Mouse (Mus musculus) MEL (cell line): ENCODE measurements around the gene Gm17018. TPM values are rescaled to one million over a fixed set of nuclear protein-coding genes. Genes with fewer than 3 reads are reported as not detected.

Source experiments
- DNase-seq: peaks from one replicate; pipeline ENCODE4 v3.0.0; 2011; ENCODE audit warnings: low read depth, low spot score
- H3K27ac ChIP-seq: 2 replicates; pipeline ENCODE4 v1.5.1; 2012; ENCODE audit warnings: low read depth, mild to moderate bottlenecking, control low read depth, low read length, moderate library complexity; ENCODE audit not compliant: control insufficient read depth
- H3K27me3 ChIP-seq, 2 experiments: fragments of 150-350 bp in 1 of 2; sonication (generic) in 1 of 2; 2 replicates each; pipeline ENCODE4 v1.6.1; 2012; ENCODE audit warnings: low read length in 2 of 2, mild to moderate bottlenecking in 2 of 2, improper control_type of control experiment in 1 of 2, moderate library complexity in 1 of 2; ENCODE audit not compliant: insufficient read depth in 2 of 2, control insufficient read depth in 1 of 2
- H3K36me3 ChIP-seq, 2 experiments: 2 replicates each; pipeline ENCODE4 v1.6.1; 2012 to 2014; ENCODE audit warnings: low read length in 2 of 2, improper control_type of control experiment in 1 of 2, inconsistent platforms in 1 of 2, mild to moderate bottlenecking in 1 of 2; ENCODE audit not compliant: insufficient read depth in 2 of 2, control insufficient read depth in 1 of 2
- H3K4me1 ChIP-seq, 2 experiments: fragments of 150-350 bp in 1 of 2; sonication (generic) in 1 of 2; 2 replicates each; pipeline ENCODE4 v1.6.1; 2012; ENCODE audit warnings: low read length in 2 of 2, improper control_type of control experiment in 1 of 2, mild to moderate bottlenecking in 1 of 2; ENCODE audit not compliant: insufficient read depth in 2 of 2, control insufficient read depth in 1 of 2
- H3K4me3 ChIP-seq, 2 experiments: fragments of 150-350 bp in 1 of 2; sonication (generic) in 1 of 2; 2 replicates each; pipeline ENCODE4 v1.5.1; 2012; ENCODE audit warnings: low read depth in 2 of 2, low read length in 2 of 2, mild to moderate bottlenecking in 2 of 2, moderate library complexity in 2 of 2, control low read depth in 1 of 2, improper control_type of control experiment in 1 of 2; ENCODE audit not compliant: control insufficient read depth in 1 of 2, insufficient read depth in 1 of 2
- H3K79me2 ChIP-seq: 2 replicates; pipeline ENCODE4 v1.6.1; 2012; ENCODE audit warnings: mild to moderate bottlenecking, low read length, moderate library complexity; ENCODE audit not compliant: control insufficient read depth, poor library complexity, insufficient read depth
- H3K9ac ChIP-seq: 2 replicates; pipeline ENCODE4 v1.6.1; 2012; ENCODE audit warnings: low read depth, mild to moderate bottlenecking, control low read depth, low read length, moderate library complexity; ENCODE audit not compliant: control insufficient read depth, poor library complexity, severe bottlenecking
- H3K9me3 ChIP-seq: fragments of 150-350 bp; sonication (generic); replicated peaks from 2 replicates; pipeline ENCODE4 v1.6.1; 2012; ENCODE audit warnings: mild to moderate bottlenecking, low read length, improper control_type of control experiment, moderate library complexity; ENCODE audit not compliant: insufficient read depth
- CHD2 ChIP-seq: IDR thresholded peaks from 2 replicates; pipeline ENCODE4 v1.6.1; 2011; ENCODE audit warnings: low read length, improper control_type of control experiment
- GATA1 ChIP-seq: IDR thresholded peaks from 2 replicates; pipeline ENCODE4 v1.6.1; 2011; ENCODE audit warnings: low read depth, low read length, improper control_type of control experiment
- HCFC1 ChIP-seq: IDR thresholded peaks from 2 replicates; pipeline ENCODE4 v1.6.1; 2012; ENCODE audit warnings: low read depth, mild to moderate bottlenecking, inconsistent platforms, low read length, improper control_type of control experiment, moderate library complexity
- JUND ChIP-seq: IDR thresholded peaks from 2 replicates; pipeline ENCODE4 v1.6.1; 2011; ENCODE audit warnings: low read depth, mild to moderate bottlenecking, improper control_type of control experiment, low read length
- MAFK ChIP-seq: IDR thresholded peaks from 2 replicates; pipeline ENCODE4 v1.6.1; 2011; ENCODE audit warnings: low read depth, mild to moderate bottlenecking, low read length, improper control_type of control experiment, borderline replicate concordance
- MAZ ChIP-seq: IDR thresholded peaks from 2 replicates; pipeline ENCODE4 v1.6.1; 2012; ENCODE audit warnings: low read depth, mild to moderate bottlenecking, inconsistent platforms, low read length, improper control_type of control experiment
- NELFE ChIP-seq: IDR thresholded peaks from 2 replicates; pipeline ENCODE4 v1.6.1; 2011; ENCODE audit warnings: low read depth, low read length, improper control_type of control experiment
- NRF1 ChIP-seq: IDR thresholded peaks from 2 replicates; pipeline ENCODE4 v1.6.1; 2014; ENCODE audit warnings: low read depth, mild to moderate bottlenecking, inconsistent platforms, low read length, improper control_type of control experiment, moderate library complexity; ENCODE audit not compliant: poor library complexity, insufficient read depth, severe bottlenecking
- POLR2AphosphoS2 ChIP-seq: IDR thresholded peaks from 2 replicates; pipeline ENCODE4 v1.6.1; 2011; ENCODE audit warnings: low read length, improper control_type of control experiment
- POLR2AphosphoS5 ChIP-seq: IDR thresholded peaks from 2 replicates; pipeline ENCODE4 v1.6.1; 2012; ENCODE audit warnings: low read depth, borderline replicate concordance, mild to moderate bottlenecking, inconsistent platforms, low read length, moderate library complexity, mixed read lengths
- RAD21 ChIP-seq: IDR thresholded peaks from 2 replicates; pipeline ENCODE4 v1.6.1; 2011; ENCODE audit warnings: mild to moderate bottlenecking, low read depth, low read length, improper control_type of control experiment
- TCF12 ChIP-seq: IDR thresholded peaks from 2 replicates; pipeline ENCODE4 v1.6.1; 2014; ENCODE audit warnings: low read depth, mild to moderate bottlenecking, inconsistent platforms, low read length, improper control_type of control experiment, moderate library complexity
- UBTF ChIP-seq: IDR thresholded peaks from 2 replicates; pipeline ENCODE4 v1.6.1; 2012; ENCODE audit warnings: low read depth, mild to moderate bottlenecking, inconsistent platforms, low read length, improper control_type of control experiment, moderate library complexity, borderline replicate concordance; ENCODE audit not compliant: insufficient read depth
- USF1 ChIP-seq: IDR thresholded peaks from 2 replicates; pipeline ENCODE4 v1.6.1; 2014; ENCODE audit warnings: low read depth, mild to moderate bottlenecking, inconsistent platforms, low read length, improper control_type of control experiment, moderate library complexity
- ZKSCAN1 ChIP-seq: IDR thresholded peaks from 2 replicates; pipeline ENCODE4 v1.6.1; 2012; ENCODE audit warnings: low read depth, mild to moderate bottlenecking, inconsistent platforms, low read length, improper control_type of control experiment, moderate library complexity
- ZNF384 ChIP-seq: IDR thresholded peaks from 2 replicates; pipeline ENCODE4 v1.6.1; 2012; ENCODE audit warnings: low read depth, mild to moderate bottlenecking, inconsistent platforms, low read length, improper control_type of control experiment
- polyA plus RNA-seq, 2 experiments: library from polyadenylated mRNA; stranded (reverse) in 1 of 2; unstranded in 1 of 2; fragments of >175 nt in 1 of 2; fragments of >200 nt in 1 of 2; gene quantifications; 2 replicates each; pipeline versions ENCODE4 v1.2.1 to v1.2.4; 2012; ENCODE audit warnings: low replicate concordance in 2 of 2, low read depth in 1 of 2; ENCODE audit not compliant: insufficient read length in 2 of 2, insufficient read depth in 1 of 2, missing spikeins in 1 of 2
- total RNA-seq: library from RNA; depleted of rRNA; stranded (reverse); fragments of 300-350 nt; gene quantifications from 2 replicates; pipeline ENCODE4 v1.2.3, GENCODE M21; 2012

Gene Gm17018
- total and polyA plus RNA-seq, 3 experiments = 34.9 to 62.6 TPM; not detected in 1

- TF ChIP-seq UBTF (no peak), POLR2AphosphoS5 (no peak), USF1 (no peak), NRF1 (no peak), ZKSCAN1 (no peak), TCF12 (peak; percentile 72)
Observed at GRCm38 (mm10) chr19:45575632-45576001, 15.2 kb downstream of the Gm17018 start (continued).

GRCm38 (mm10) chr19:45577141-45577750, 16.8 kb downstream of the Gm17018 start:
- Histone ChIP-seq H3K9me3 (no peaks in the 10 kb centered on the region), H3K27ac (no peak overlapping the region), H3K36me3 (peaks cover 0 to 20% of the 10 kb centered on the region in 2 experiments; a peak in 2 of 4 replicates), H3K4me3 (no peak overlapping the region), H3K9ac (no peak overlapping the region), H3K27me3 (no peaks in the 10 kb centered on the region), H3K79me2 (no peaks in the 10 kb centered on the region), H3K4me1 (peaks cover 0 to 23% of the 10 kb centered on the region in 2 experiments)
- TF ChIP-seq RAD21 (no peak), MAZ (no peak), ZKSCAN1 (no peak), ZNF384 (no peak), CHD2 (no peak), POLR2AphosphoS2 (no peak), GATA1 (no peak)
- no peak for DNase-seq

- Histone ChIP-seq H3K27me3 (no peaks in the 10 kb centered on the region), H3K4me3 (no peak overlapping the region), H3K79me2 (no peaks in the 10 kb centered on the region), H3K9me3 (no peaks in the 10 kb centered on the region), H3K27ac (no peak overlapping the region), H3K4me1 (peaks cover 0 to 20% of the 10 kb centered on the region in 2 experiments), H3K36me3 (peaks cover 0 to 20% of the 10 kb centered on the region in 2 experiments; a peak in 3 of 4 replicates), H3K9ac (no peak overlapping the region)
- TF ChIP-seq ZNF384 (no peak), NRF1 (no peak), NELFE (no peak), RAD21 (no peak), MAFK (no peak), JUND (no peak), HCFC1 (no peak)
- no peak for DNase-seq
Observed at GRCm38 (mm10) chr19:45578976-45579375, 18.6 kb downstream of the Gm17018 start.
